Mouse (Mus musculus) left cerebral cortex, adult 2 months (tissue): ENCODE results near the gene Gfra1. TPM values are rescaled to one million over a fixed set of nuclear protein-coding genes. Genes with fewer than 3 reads are reported as not detected.

Experiments
- DNase-seq, 2 experiments: peaks; one replicate each; pipeline ENCODE4 v3.0.0; 2021 to 2022; ENCODE audit warnings: low spot score in 2 of 2, mixed read lengths in 1 of 2; ENCODE audit errors: extremely low spot score in 1 of 2
- H3K27ac ChIP-seq: fragments of 200-600 bp; 2 replicates; pipeline ENCODE4 v1.8.1; 2022
- H3K4me3 ChIP-seq: fragments of 200-600 bp; 2 replicates; pipeline ENCODE4 v1.8.1; 2022
- CTCF ChIP-seq: fragments of 200-600 bp; IDR thresholded peaks from 2 replicates; pipeline ENCODE4 v1.8.1; 2022; ENCODE audit warnings: antibody characterized with exemption, mild to moderate bottlenecking, moderate library complexity
- intact Hi-C: fragments of 180-260 bp; cut with DNase I; formaldehyde crosslinking; loops from one replicate; pipeline ENCODE4 v1.15.1; 2025
- total RNA-seq, 2 experiments: library from RNA; stranded (reverse); gene quantifications; 2 replicates each; pipeline ENCODE4 v1.2.3; 2021

Gene Gfra1
- total RNA-seq, 2 experiments from 2014 or later: 26.7 to 34.1 TPM

GRCm38 (mm10) chr19:58259250-58259649 lies 196.5 kb downstream of the Gfra1 start:
- H3K4me3 ChIP-seq: no peak overlapping the region
- intact Hi-C loops: no loop called here
- no peak for DNase-seq
- no peak for TF ChIP-seq CTCF
- no peak overlapping the region for H3K27ac ChIP-seq

GRCm38 (mm10) chr19:58256485-58256884 lies 199.2 kb downstream of the Gfra1 start:
- no peak for DNase-seq
- intact Hi-C loops: no loop called here
- H3K4me3 ChIP-seq: no peak overlapping the region
- TF ChIP-seq CTCF: no peak
- H3K27ac ChIP-seq: no peak overlapping the region

GRCm38 (mm10) chr19:58255394-58255793 lies 200.3 kb downstream of the Gfra1 start:
- Histone ChIP-seq H3K4me3 (no peak overlapping the region), H3K27ac (no peak overlapping the region)
- intact Hi-C loops: no loop called here
- TF ChIP-seq CTCF: no peak
- no peak for DNase-seq

GRCm38 (mm10) chr19:58254172-58254571 lies 201.5 kb downstream of the Gfra1 start:
- Histone ChIP-seq H3K27ac (no peak overlapping the region), H3K4me3 (no peak overlapping the region)
- intact Hi-C loops: no loop called here
- no peak for TF ChIP-seq CTCF
- no peak for DNase-seq

GRCm38 (mm10) chr19:58251698-58252097 lies 204.0 kb downstream of the Gfra1 start:
- no peak for TF ChIP-seq CTCF
- intact Hi-C loops: no loop called here
- H3K4me3 ChIP-seq: no peak overlapping the region
- H3K27ac ChIP-seq: no peak overlapping the region
- DNase-seq: no peak

- intact Hi-C loops: no loop called here
- DNase-seq: no peak
- TF ChIP-seq CTCF: no peak
- H3K4me3 ChIP-seq: no peak overlapping the region
- no peak overlapping the region for H3K27ac ChIP-seq
Observed at GRCm38 (mm10) chr19:58251095-58251494, 204.6 kb downstream of the Gfra1 start.

GRCm38 (mm10) chr19:58250237-58250636 lies 205.5 kb downstream of the Gfra1 start:
- no peak overlapping the region for H3K4me3 ChIP-seq
- TF ChIP-seq CTCF: no peak
- intact Hi-C loops: no loop called here
- no peak overlapping the region for H3K27ac ChIP-seq
- DNase-seq: no peak

GRCm38 (mm10) chr19:58244148-58244547 lies 211.6 kb downstream of the Gfra1 start:
- intact Hi-C loops: no loop called here
- TF ChIP-seq CTCF: no peak
- no peak overlapping the region for H3K27ac ChIP-seq
- no peak overlapping the region for H3K4me3 ChIP-seq
- DNase-seq: no peak

GRCm38 (mm10) chr19:58243604-58244003 lies 212.1 kb downstream of the Gfra1 start:
- Histone ChIP-seq H3K4me3 (no peak overlapping the region), H3K27ac (no peak overlapping the region)
- TF ChIP-seq CTCF: no peak
- intact Hi-C loops: no loop called here
- DNase-seq: no peak

- no peak for TF ChIP-seq CTCF
- no peak for DNase-seq
Observed at GRCm38 (mm10) chr19:58238325-58238724, 217.4 kb downstream of the Gfra1 start.

GRCm38 (mm10) chr19:58227725-58228124 lies 228.0 kb downstream of the Gfra1 start:
- Histone ChIP-seq H3K4me3 (no peak overlapping the region), H3K27ac (no peak overlapping the region)
- intact Hi-C loops: no loop called here
- DNase-seq: no peak
- TF ChIP-seq CTCF: no peak

More at GRCm38 (mm10) chr19:58238325-58238724, 217.4 kb downstream of the Gfra1 start:
- intact Hi-C loops: no loop called here
- Histone ChIP-seq H3K4me3 (no peak overlapping the region), H3K27ac (no peak overlapping the region)

GRCm38 (mm10) chr19:58226882-58227281 lies 228.8 kb downstream of the Gfra1 start:
- Histone ChIP-seq H3K27ac (no peak overlapping the region), H3K4me3 (no peak overlapping the region)
- TF ChIP-seq CTCF: no peak
- intact Hi-C loops: no loop called here
- no peak for DNase-seq

- no peak for DNase-seq
- intact Hi-C loops: no loop called here
- no peak for TF ChIP-seq CTCF
Observed at GRCm38 (mm10) chr19:58220061-58220831, 235.5 kb downstream of the Gfra1 start.

More at GRCm38 (mm10) chr19:58220061-58220831, 235.5 kb downstream of the Gfra1 start:
- no peak overlapping the region for H3K4me3 ChIP-seq
- no peak overlapping the region for H3K27ac ChIP-seq
